Mouse (Mus musculus) liver, embryonic 11.5 days (tissue): ENCODE results near the gene Cmya5. TPM values are rescaled to one million over a fixed set of nuclear protein-coding genes. Genes with fewer than 3 reads are reported as not detected.

Experiments
- ATAC-seq: fragments of 200-750 bp; cut with Nextera tagmentation; replicated peaks from 2 replicates; pipeline ENCODE4 v1.8.0; 2017; ENCODE audit warnings: moderate number of reproducible peaks, mild to moderate bottlenecking, moderate TSS enrichment, moderate library complexity; ENCODE audit not compliant: low FRiP score
- DNase-seq: peaks from one replicate; pipeline ENCODE4 v3.0.0-alpha.2; 2017; ENCODE audit warnings: low spot score
- H3K27ac ChIP-seq: fragments of 300-500 bp; sonication (generic); 2 replicates; pipeline ENCODE4 v1.5.1; 2014; ENCODE audit warnings: mild to moderate bottlenecking, low read depth, low read length, control low read depth
- H3K27me3 ChIP-seq: fragments of 300-500 bp; sonication (generic); replicated peaks from 2 replicates; pipeline ENCODE4 v1.6.1; 2014; ENCODE audit warnings: low read length, mixed read lengths; ENCODE audit not compliant: control insufficient read depth, insufficient read depth
- H3K36me3 ChIP-seq: fragments of 300-500 bp; sonication (generic); 2 replicates; pipeline ENCODE4 v1.6.1; 2014; ENCODE audit warnings: mild to moderate bottlenecking, low read length, moderate library complexity, mixed read lengths; ENCODE audit not compliant: control insufficient read depth, insufficient read depth
- H3K4me1 ChIP-seq: fragments of 300-500 bp; sonication (generic); replicated peaks from 2 replicates; pipeline ENCODE4 v1.6.1; 2014; ENCODE audit warnings: low read length, mixed read lengths; ENCODE audit not compliant: control insufficient read depth, insufficient read depth
- H3K4me2 ChIP-seq: fragments of 300-500 bp; sonication (generic); 2 replicates; pipeline ENCODE4 v1.6.1; 2014; ENCODE audit warnings: mild to moderate bottlenecking, control low read depth, moderate library complexity
- H3K4me3 ChIP-seq: fragments of 300-500 bp; sonication (generic); 2 replicates; pipeline ENCODE4 v1.5.1; 2014; ENCODE audit warnings: low read depth, low read length, control low read depth
- H3K9ac ChIP-seq: fragments of 300-500 bp; sonication (generic); 2 replicates; pipeline ENCODE4 v1.6.1; 2014; ENCODE audit warnings: low read depth, low read length, control low read depth
- H3K9me3 ChIP-seq: fragments of 300-500 bp; sonication (generic); 2 replicates; pipeline ENCODE4 v1.6.1; 2016; ENCODE audit warnings: low read length, inconsistent platforms, mixed read lengths; ENCODE audit not compliant: control insufficient read depth
- WGBS: fragments of 180-500 bp; shearing (Covaris S2); extraction: QIAGEN DNeasy Blood & Tissue Kit; methylation state at CpG from one replicate; pipeline ENCODE4 v1.1.7; 2014; 5-methylcytosine and 5-hydroxymethylcytosine counted together
- polyA plus RNA-seq: library from polyadenylated mRNA; unstranded; fragments of >200 nt; fragmentation: Nextera tagmentation; extraction: Ambion mirVana; gene quantifications from 2 replicates; pipeline ENCODE4 v1.2.1, GENCODE M21; 2014

The Cmya5 gene
- polyA plus RNA-seq, 1 experiment from 2014 or later = 0.12 TPM

- Histone ChIP-seq H3K36me3 (no peaks in the 10 kb centered on the region), H3K27ac (no peak overlapping the region), H3K9ac (no peak overlapping the region), H3K4me2 (no peak overlapping the region), H3K4me3 (no peak overlapping the region), H3K4me1 (no peaks in the 10 kb centered on the region), H3K9me3 (0 out of 2 replicates have a peak, but pooled peaks cover 3% of the 10 kb centered on the region), H3K27me3 (no peaks in the 10 kb centered on the region)
- no peak for DNase-seq
- WGBS = 85% methylated on average over 4 of the region's 4 CpGs
- ATAC-seq = no peak
Measured at GRCm38 (mm10) chr13:93029337-93029736, 115.2 kb downstream of the Cmya5 start.

GRCm38 (mm10) chr13:93024837-93025236 is 119.7 kb downstream of the Cmya5 start:
- no peak for DNase-seq
- Histone ChIP-seq H3K27ac (no peak overlapping the region), H3K9me3 (0 out of 2 replicates have a peak, but pooled peaks cover 3% of the 10 kb centered on the region), H3K36me3 (no peaks in the 10 kb centered on the region), H3K4me2 (no peak overlapping the region), H3K4me3 (no peak overlapping the region), H3K4me1 (no peaks in the 10 kb centered on the region), H3K9ac (no peak overlapping the region), H3K27me3 (no peaks in the 10 kb centered on the region)
- ATAC-seq = no peak
- 50% methylated on average over 2 of the region's 2 CpGs for WGBS

- 31% methylated on average over 1 of the region's 1 CpGs for WGBS
- Histone ChIP-seq H3K27me3 (no peaks in the 10 kb centered on the region), H3K9me3 (no peaks in the 10 kb centered on the region), H3K4me1 (no peaks in the 10 kb centered on the region), H3K4me3 (no peak overlapping the region), H3K4me2 (no peak overlapping the region), H3K27ac (no peak overlapping the region), H3K36me3 (no peaks in the 10 kb centered on the region), H3K9ac (no peak overlapping the region)
- DNase-seq (no peak), ATAC-seq (no peak)
Measured at GRCm38 (mm10) chr13:93022158-93022557, 122.4 kb downstream of the Cmya5 start.

DNA sequence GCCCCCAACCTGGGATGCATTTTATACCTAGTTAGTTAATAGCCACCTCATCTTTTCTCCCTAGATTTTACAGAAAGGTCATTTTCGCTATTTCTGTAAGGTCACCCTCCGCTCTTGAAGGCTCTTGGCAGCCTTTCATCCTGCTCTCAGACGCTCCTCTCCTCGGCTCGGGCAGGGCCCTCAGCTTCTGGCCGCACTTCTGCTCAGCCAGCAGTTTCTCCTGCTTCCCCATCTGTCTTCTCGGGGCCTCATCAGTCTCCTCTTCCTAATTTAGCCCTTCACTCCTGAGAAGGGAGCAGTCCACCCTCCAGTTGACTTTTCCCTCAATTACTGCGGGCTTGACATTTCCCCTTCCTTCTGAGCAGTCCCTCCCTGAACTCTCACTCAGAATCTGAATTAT is 131.6 kb downstream of the Cmya5 start:
- DNase-seq = no peak
- Histone ChIP-seq H3K4me3 (no peak overlapping the region), H3K9ac (no peak overlapping the region), H3K36me3 (no peaks in the 10 kb centered on the region), H3K27ac (no peak overlapping the region), H3K9me3 (no peaks in the 10 kb centered on the region), H3K4me1 (no peaks in the 10 kb centered on the region), H3K27me3 (no peaks in the 10 kb centered on the region), H3K4me2 (no peak overlapping the region)
- no peak for ATAC-seq
- WGBS = 53% methylated on average over 8 of the region's 8 CpGs

- ATAC-seq (no peak), DNase-seq (no peak)
- no peak overlapping the region for H3K9ac ChIP-seq
- H3K4me3 ChIP-seq = no peak overlapping the region
- H3K36me3 ChIP-seq = no peaks in the 10 kb centered on the region
- H3K4me2 ChIP-seq = no peak overlapping the region
- no peaks in the 10 kb centered on the region for H3K4me1 ChIP-seq
- H3K27ac ChIP-seq = no peak overlapping the region
- 85% methylated on average over 4 of the region's 4 CpGs for WGBS
- no peaks in the 10 kb centered on the region for H3K9me3 ChIP-seq
- no peaks in the 10 kb centered on the region for H3K27me3 ChIP-seq
Measured at GRCm38 (mm10) chr13:93011315-93011714, 133.2 kb downstream of the Cmya5 start.

DNA sequence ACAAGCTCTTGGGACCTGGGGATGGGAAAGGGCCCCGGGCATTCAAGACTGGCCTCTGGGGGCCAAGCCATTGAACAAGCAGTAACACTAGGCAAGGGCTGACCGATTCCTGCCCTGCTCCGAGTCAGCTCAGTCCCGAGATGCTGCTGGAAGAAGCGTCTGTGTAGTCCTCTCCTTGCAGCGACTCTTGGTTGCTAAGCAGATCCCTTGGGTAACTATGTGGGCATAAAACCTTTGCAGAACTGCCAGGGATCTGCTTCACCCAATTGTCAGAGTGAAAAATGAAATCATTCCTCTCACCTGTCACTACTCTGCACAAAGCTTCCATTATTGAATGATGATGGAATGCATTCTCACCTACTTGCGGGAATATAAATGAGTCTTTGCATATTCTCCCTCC is 134.0 kb downstream of the Cmya5 start:
- no peak for ATAC-seq

DNA sequence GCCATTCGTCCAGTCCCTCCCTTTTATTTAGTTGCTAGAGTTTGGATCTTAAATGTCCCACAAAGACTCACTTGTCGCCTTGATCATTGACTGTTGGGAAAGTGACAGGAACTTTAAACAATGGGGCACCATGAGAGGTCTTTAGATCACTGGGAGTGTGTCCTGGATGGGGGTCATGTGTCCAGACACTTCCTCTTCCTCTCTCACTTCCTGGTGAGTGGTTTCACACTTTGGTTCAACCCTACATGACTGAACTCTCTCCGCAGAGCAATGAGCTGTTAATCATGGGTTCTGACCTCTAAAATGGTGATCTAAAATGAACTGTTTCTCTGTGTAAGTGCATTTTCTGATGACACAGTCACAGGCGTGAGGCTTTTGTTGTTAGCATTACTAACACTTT is 137.4 kb downstream of the Cmya5 start:
- Histone ChIP-seq H3K27me3 (no peaks in the 10 kb centered on the region), H3K4me3 (no peak overlapping the region), H3K27ac (no peak overlapping the region), H3K4me2 (no peak overlapping the region), H3K36me3 (no peaks in the 10 kb centered on the region), H3K9me3 (no peaks in the 10 kb centered on the region), H3K9ac (no peak overlapping the region), H3K4me1 (no peaks in the 10 kb centered on the region)
- WGBS = 64% methylated on average over 4 of the region's 4 CpGs
- ATAC-seq = no peak
- DNase-seq = no peak

More for the DNA sequence above, 134.0 kb downstream of the Cmya5 start:
- Histone ChIP-seq H3K9me3 (no peaks in the 10 kb centered on the region), H3K9ac (no peak overlapping the region), H3K4me1 (no peaks in the 10 kb centered on the region), H3K4me3 (no peak overlapping the region), H3K27me3 (no peaks in the 10 kb centered on the region), H3K27ac (no peak overlapping the region), H3K4me2 (no peak overlapping the region), H3K36me3 (no peaks in the 10 kb centered on the region)
- 83% methylated on average over 7 of the region's 7 CpGs for WGBS
- no peak for DNase-seq

DNA sequence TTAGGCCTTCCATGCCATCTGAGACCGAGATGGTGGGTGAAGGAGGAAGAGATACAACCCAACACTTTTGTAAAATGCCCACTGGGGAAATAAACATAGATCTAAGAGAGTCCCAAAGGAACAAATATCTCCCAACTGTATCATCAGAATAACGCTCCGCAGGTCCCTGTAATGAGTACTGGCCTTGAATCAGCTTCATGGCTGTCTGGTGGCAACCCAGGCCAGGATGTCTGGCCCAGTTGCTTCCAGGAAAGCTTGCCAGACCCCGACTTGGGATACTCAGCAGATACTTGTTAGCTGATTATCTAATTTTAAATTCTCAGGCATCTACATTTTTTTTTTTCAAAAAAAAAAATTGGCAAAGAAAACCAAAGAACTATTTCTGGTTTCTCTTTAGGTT is 138.2 kb downstream of the Cmya5 start:
- Histone ChIP-seq H3K4me1 (no peaks in the 10 kb centered on the region), H3K4me3 (no peak overlapping the region), H3K27me3 (no peaks in the 10 kb centered on the region), H3K36me3 (no peaks in the 10 kb centered on the region), H3K4me2 (no peak overlapping the region), H3K27ac (no peak overlapping the region), H3K9ac (no peak overlapping the region), H3K9me3 (no peaks in the 10 kb centered on the region)
- ATAC-seq (no peak), DNase-seq (no peak)
- WGBS = 80% methylated on average over 4 of the region's 4 CpGs

GRCm38 (mm10) chr13:93004003-93004402 is 140.5 kb downstream of the Cmya5 start:
- Histone ChIP-seq H3K36me3 (no peaks in the 10 kb centered on the region), H3K27me3 (no peaks in the 10 kb centered on the region), H3K9me3 (no peaks in the 10 kb centered on the region), H3K4me3 (no peak overlapping the region), H3K4me2 (no peak overlapping the region), H3K9ac (no peak overlapping the region), H3K4me1 (no peaks in the 10 kb centered on the region), H3K27ac (no peak overlapping the region)
- WGBS = 75% methylated on average over 6 of the region's 6 CpGs
- DNase-seq = no peak
- no peak for ATAC-seq
